Mouse (Mus musculus) forebrain, embryonic 13.5 days (tissue): ENCODE results near the gene Ccdc151. TPM values are rescaled to one million over a fixed set of nuclear protein-coding genes. Genes with fewer than 3 reads are reported as not detected.

Source experiments
- ATAC-seq: fragments of 200-750 bp; cut with Nextera tagmentation; 2 replicates; pipeline ENCODE4 v1.8.0; 2017
- H3K27ac ChIP-seq: fragments of 300-500 bp; sonication (generic); 2 replicates; pipeline ENCODE4 v1.5.1; 2015; ENCODE audit warnings: inconsistent platforms, mild to moderate bottlenecking, moderate library complexity
- H3K27me3 ChIP-seq: fragments of 300-500 bp; sonication (generic); 2 replicates; pipeline ENCODE4 v1.6.1; 2015; ENCODE audit warnings: mild to moderate bottlenecking, inconsistent platforms
- H3K36me3 ChIP-seq: fragments of 300-500 bp; sonication (generic); 2 replicates; pipeline ENCODE4 v1.6.1; 2015; ENCODE audit warnings: mild to moderate bottlenecking, inconsistent platforms; ENCODE audit not compliant: poor library complexity, severe bottlenecking
- H3K4me1 ChIP-seq: fragments of 300-500 bp; sonication (generic); 2 replicates; pipeline ENCODE4 v1.6.1; 2015; ENCODE audit warnings: inconsistent platforms
- H3K4me2 ChIP-seq: fragments of 300-500 bp; sonication (generic); 2 replicates; pipeline ENCODE4 v1.6.1; 2015; ENCODE audit warnings: inconsistent platforms, mild to moderate bottlenecking, moderate library complexity
- H3K4me3 ChIP-seq: fragments of 300-500 bp; sonication (generic); 2 replicates; pipeline ENCODE4 v1.5.1; 2015; ENCODE audit warnings: mild to moderate bottlenecking, inconsistent platforms
- H3K9ac ChIP-seq: fragments of 300-500 bp; sonication (generic); 2 replicates; pipeline ENCODE4 v1.6.1; 2015; ENCODE audit warnings: mild to moderate bottlenecking, inconsistent platforms
- H3K9me3 ChIP-seq: fragments of 300-500 bp; sonication (generic); replicated peaks from 2 replicates; pipeline ENCODE4 v1.6.1; 2016; ENCODE audit warnings: inconsistent platforms
- WGBS: fragments of 180-500 bp; shearing (Covaris S2); methylation state at CpG from one replicate; pipeline ENCODE4 v1.1.7; 2015; 5-methylcytosine and 5-hydroxymethylcytosine counted together
- polyA plus RNA-seq: library from polyadenylated mRNA; unstranded; fragments of >200 nt; fragmentation: Nextera tagmentation; extraction: Ambion mirVana; gene quantifications from 2 replicates; pipeline ENCODE4 v1.2.1, GENCODE M21; 2015

The Ccdc151 gene
- polyA plus RNA-seq, result 4.0 and 4.6 TPM in 2 replicates

DNA sequence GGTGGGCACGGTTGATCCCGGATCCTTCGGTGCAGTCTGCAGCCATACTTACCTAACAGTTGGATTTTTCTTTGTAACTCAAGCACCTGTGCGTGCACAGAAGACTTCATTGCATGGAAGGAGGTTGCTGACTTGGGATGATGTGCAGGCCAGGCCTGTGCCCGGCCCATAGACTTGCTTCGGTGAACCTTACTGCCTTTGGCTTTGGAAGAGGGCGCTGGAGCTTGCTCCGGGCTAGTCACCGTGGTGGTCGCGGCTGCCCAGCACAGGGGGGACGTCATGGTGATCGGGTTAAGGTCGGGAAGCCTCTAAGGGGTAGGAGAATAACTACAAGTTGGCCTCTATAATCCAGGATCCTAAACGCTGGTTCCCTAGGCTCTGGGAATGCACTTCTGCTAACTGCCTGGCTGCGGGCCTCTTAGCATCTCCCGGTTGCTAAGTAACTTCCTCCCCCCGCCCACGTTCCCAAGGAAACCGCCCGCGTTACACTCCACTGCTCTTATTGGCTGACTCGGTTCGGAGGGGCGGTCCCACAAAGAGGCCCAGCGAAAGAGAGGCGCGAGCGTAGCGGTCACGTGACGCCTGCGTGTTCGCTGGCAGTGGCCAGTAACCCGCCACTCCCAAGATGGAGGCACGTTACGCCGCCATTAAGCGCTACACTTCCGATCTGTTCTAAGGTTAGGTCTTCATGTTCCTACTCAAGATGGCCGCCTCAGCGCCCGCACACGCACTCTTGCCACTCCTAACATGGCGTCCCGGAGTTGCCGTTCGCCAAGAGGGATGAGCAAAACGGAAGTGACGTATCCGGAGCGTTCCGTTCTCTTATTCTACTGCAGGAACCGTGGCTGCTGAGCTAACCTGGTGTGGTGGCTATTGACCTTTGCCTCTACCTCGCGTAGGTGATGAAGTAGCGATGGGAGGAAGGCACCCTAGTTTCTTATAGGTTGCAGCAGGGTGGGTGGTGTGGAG is at the start of gene Ccdc151, which contains the start of gene Prkcsh:
Gene Ccdc151, minus strand, starts transcription at position 441 of the 969 bp plus-strand sequence.
Gene Prkcsh, plus strand, starts transcription at position 613 of the 969 bp plus-strand sequence.
- ATAC-seq, result peak; percentile 99
- Histone ChIP-seq H3K4me3 (peak within 1 kb of the TSS; percentile 67), H3K9ac (peak within 1 kb of the TSS; percentile 73), H3K27me3 (no peaks in the 10 kb centered on the region), H3K9me3 (no peaks in the 10 kb centered on the region), H3K36me3 (peaks cover 37% of the 10 kb centered on the region), H3K4me2 (peak within 1 kb of the TSS; percentile 90), H3K27ac (peak within 1 kb of the TSS; percentile 66), H3K4me1 (peaks cover 37% of the 10 kb centered on the region)
- WGBS, result 5% methylated on average over 57 of the region's 57 CpGs

DNA sequence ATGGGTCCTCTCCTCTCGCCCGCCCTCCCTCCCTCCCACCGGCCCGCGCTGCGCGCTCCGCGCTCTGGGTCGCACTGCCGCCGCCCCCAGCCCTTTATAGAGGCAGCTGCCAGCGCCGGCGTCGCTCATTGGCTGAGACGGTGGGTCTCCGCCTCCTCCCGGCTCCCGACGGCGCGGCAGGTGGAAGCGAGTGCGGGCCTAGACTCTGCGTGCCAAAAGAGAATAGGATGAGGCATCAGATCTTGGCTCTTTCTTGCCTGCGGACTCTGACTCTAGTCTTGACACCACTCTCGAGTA is 49.5 kb upstream of the Ccdc151 start, which contains the start of gene Elavl3:
Gene Elavl3, minus strand, starts transcription at position 66 of the 297 bp plus-strand sequence.
- Histone ChIP-seq H3K27me3 (peaks cover 4% of the 10 kb centered on the region; the same call in 1 of the 2 replicates), H3K36me3 (peaks cover 3% of the 10 kb centered on the region), H3K9me3 (no peaks in the 10 kb centered on the region), H3K4me3 (peak within 1 kb of the TSS; percentile 96), H3K27ac (peak within 1 kb of the TSS; percentile 94), H3K4me2 (peak within 1 kb of the TSS; percentile 67), H3K4me1 (peaks cover 43% of the 10 kb centered on the region), H3K9ac (peak within 1 kb of the TSS; percentile 99)
- ATAC-seq, result peak; percentile 84
- WGBS, result under 1% methylated on average over 19 of the region's 28 CpGs

DNA sequence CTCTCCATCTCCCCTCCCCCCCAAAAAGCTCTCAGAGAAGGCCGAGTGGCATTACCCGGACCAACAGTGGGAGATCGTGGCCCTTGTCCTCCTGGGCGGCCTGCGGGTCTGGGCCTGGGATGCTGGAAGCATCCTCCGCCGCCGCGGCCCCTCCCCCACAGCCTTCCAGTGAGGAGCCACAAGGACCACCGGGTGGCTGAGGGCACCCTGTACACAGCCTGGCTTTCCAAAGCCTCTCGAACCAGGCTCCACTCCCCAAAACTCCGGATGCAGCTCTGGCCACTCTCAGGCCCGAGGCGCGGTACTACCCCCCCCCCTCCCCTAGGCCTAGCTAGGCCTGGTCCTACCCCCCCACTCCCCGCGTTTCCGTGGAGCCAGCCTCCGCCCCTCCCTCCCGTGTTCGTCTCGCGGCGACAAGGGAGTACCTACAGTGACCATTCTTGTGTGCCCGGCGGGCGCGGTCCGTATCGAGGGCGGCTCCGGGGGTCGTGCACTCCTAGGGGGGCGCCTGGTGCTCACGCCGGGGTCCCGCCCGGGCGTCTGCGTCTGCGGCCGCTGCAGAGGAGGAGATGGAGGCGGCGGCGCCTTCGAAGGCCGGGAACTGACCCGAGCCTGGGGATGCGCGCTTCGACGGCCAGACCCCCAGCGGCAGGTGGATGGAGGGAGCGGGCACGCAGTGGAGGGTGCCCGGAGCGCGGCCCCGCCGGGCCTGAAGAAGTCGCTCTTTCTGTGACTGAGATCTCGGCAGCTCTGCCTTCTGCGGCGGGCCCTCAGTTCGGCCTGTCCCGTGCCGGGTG is 48.9 kb upstream of the Ccdc151 start:
- Histone ChIP-seq H3K36me3 (no peaks in the 10 kb centered on the region), H3K9ac (peak overlapping the region; percentile 99), H3K4me3 (peak overlapping the region; percentile 96), H3K4me2 (peak overlapping the region; percentile 67), H3K27me3 (peaks cover 4% of the 10 kb centered on the region; the same call in 1 of the 2 replicates), H3K27ac (peak overlapping the region; percentile 94), H3K9me3 (no peaks in the 10 kb centered on the region), H3K4me1 (peaks cover 44% of the 10 kb centered on the region)
- under 1% methylated on average over 63 of the region's 67 CpGs for WGBS
- peak; percentile 46 for ATAC-seq

DNA sequence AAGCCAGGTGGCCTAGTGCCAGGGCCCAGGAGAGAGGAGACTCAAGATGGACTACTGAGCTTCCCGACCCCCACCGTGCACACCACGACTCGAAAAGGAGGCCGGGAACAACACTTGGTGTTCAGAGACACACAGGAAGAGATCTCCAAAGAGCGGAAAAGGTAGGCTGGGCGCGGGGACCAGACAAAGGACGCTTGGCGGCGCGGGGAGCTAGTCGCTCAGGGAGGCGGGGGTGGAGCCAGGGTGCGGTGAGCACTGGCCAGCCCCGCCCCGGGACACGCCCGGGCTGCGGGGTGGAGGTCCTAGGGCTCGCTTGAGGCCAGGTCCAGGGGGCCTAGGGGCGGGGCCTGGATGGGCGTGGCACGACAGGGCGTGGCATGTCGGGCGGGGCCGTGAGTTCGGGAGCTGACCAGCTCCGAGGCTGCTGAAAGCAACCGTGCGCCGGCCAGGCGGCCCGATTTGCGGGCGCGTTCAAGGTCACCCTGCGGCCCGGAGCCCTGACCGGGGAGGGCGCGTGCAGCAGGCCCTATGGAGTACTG is 48.0 kb upstream of the Ccdc151 start:
- H3K36me3 ChIP-seq, result peaks cover 7% of the 10 kb centered on the region; the same call in 1 of the 2 replicates
- peak overlapping the region; percentile 67 for H3K4me2 ChIP-seq
- under 1% methylated on average over 25 of the region's 43 CpGs for WGBS
- no peaks in the 10 kb centered on the region for H3K9me3 ChIP-seq
- H3K27ac ChIP-seq, result peak overlapping the region; percentile 94
- peak; percentile 49; the same call in 1 of the 2 replicates for ATAC-seq
- peaks cover 44% of the 10 kb centered on the region for H3K4me1 ChIP-seq
- peak overlapping the region; percentile 99 for H3K9ac ChIP-seq
- peaks cover 4% of the 10 kb centered on the region; the same call in 1 of the 2 replicates for H3K27me3 ChIP-seq
- H3K4me3 ChIP-seq, result peak overlapping the region; percentile 96

DNA sequence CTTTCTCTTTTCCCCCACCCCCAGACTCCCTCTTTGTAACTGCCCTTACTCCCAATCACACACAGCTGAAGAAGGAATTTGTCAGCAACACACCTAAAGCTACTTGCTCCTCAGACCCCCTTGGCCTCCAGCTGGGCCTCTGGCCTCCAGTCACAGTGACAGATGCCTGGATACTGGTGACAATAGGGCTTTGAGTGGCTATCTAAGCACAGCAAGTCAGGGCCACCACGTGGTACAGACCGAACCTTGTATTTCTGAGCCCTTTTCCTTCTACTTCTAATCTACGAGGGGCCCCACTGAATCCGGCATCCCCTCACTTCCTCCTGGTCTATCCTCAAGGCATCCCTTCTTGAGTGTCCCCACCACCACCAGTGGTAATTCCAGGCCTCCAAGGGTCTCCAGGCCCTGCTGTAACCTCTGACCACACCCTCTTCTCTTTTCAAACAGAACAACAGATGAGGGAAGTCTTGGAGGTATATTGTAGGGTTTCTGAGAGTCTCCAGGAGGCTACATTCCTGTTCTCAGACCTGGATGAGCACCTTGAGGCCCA is 47.4 kb upstream of the Ccdc151 start:
- WGBS, result 21% methylated on average over 4 of the region's 4 CpGs

DNA sequence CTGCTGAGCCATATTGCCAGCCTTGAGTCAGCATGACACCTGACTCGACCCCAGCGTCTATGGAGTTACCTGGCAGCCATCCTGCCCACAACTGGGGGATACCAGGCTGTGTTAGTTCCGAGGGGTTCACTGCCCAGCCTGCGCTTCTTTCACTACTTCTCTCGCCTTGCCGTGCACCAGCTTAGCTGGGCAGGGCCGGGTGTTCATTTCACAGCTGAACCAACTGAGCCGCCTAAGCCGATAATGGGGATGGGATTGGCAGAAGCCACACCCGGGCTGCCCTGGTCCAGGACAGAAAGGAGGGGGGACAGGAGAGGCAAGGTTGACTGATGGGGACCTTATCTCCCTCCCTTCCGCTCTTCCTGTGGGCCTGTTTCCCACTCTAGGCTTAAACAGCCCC is 46.9 kb upstream of the Ccdc151 start:
- H3K4me2 ChIP-seq, result peak overlapping the region; percentile 67
- H3K36me3 ChIP-seq, result peaks cover 9% of the 10 kb centered on the region; the same call in 1 of the 2 replicates
- WGBS, result 45% methylated on average over 11 of the region's 11 CpGs
- no peak for ATAC-seq
- peak overlapping the region; percentile 94 for H3K27ac ChIP-seq
- peaks cover 43% of the 10 kb centered on the region for H3K4me1 ChIP-seq
- H3K27me3 ChIP-seq, result peaks cover 4% of the 10 kb centered on the region; the same call in 1 of the 2 replicates
- peak overlapping the region; percentile 99 for H3K9ac ChIP-seq
- H3K9me3 ChIP-seq, result no peaks in the 10 kb centered on the region
- peak overlapping the region; percentile 96 for H3K4me3 ChIP-seq

More for the DNA sequence above, 47.4 kb upstream of the Ccdc151 start:
- Histone ChIP-seq H3K27ac (peak overlapping the region; percentile 94), H3K4me1 (peaks cover 46% of the 10 kb centered on the region), H3K9ac (peak overlapping the region; percentile 99), H3K4me3 (peak overlapping the region; percentile 96), H3K9me3 (no peaks in the 10 kb centered on the region), H3K27me3 (peaks cover 4% of the 10 kb centered on the region; the same call in 1 of the 2 replicates), H3K4me2 (peak overlapping the region; percentile 67), H3K36me3 (peaks cover 8% of the 10 kb centered on the region; the same call in 1 of the 2 replicates)
- ATAC-seq, result no peak

DNA sequence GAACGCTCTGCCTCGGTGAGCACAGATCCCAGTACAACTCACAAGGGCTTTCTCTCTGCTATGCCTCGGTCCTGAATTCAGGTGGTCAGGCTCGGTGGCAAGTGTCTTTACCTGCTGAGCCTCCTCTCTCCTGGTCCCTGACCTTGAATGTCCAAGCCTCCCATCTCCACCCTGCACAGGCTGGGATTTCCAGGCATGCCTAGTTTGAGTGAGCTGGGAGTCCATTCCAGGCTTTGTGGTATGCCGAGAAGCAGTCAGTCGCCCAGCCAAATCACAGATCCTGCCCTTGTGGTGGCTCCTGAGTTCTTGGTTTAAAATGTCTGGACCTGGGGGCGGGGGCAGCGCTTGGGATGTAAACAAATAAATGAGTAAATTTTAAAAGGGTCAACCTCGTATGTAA is 44.9 kb upstream of the Ccdc151 start:
- H3K4me2 ChIP-seq, result peak overlapping the region; percentile 30
- no peak for ATAC-seq
- no peaks in the 10 kb centered on the region for H3K27me3 ChIP-seq

DNA sequence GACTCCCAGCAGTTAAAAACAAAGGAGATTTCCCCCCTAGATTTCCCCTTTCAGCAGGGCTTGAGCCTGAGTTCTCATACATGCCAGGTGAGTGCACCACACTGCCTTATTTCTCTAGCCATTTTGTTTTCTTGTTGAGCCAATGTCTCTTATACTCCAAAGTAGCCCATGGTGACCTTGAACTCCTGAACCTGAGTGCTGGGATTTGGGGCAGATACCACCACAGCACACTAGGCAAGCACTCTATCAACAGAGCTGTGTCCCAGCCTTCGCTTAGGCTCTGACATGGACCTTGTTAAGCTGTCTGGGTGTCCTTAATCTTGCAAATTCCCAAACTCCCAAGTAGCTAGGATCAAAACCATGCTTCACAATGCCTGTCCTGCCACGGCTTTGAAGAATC is 39.4 kb upstream of the Ccdc151 start:
- no peak for ATAC-seq
- no peak overlapping the region for H3K27ac ChIP-seq
- H3K4me1 ChIP-seq, result 0 out of 2 replicates have a peak, but pooled peaks cover 7% of the 10 kb centered on the region
- 72% methylated on average over 2 of the region's 2 CpGs for WGBS
- H3K9me3 ChIP-seq, result no peaks in the 10 kb centered on the region
- no peak overlapping the region for H3K9ac ChIP-seq
- peaks cover 11% of the 10 kb centered on the region; the same call in 1 of the 2 replicates for H3K36me3 ChIP-seq
- no peak overlapping the region for H3K4me3 ChIP-seq
- H3K27me3 ChIP-seq, result no peaks in the 10 kb centered on the region
- H3K4me2 ChIP-seq, result no peak overlapping the region

More for the DNA sequence above, 44.9 kb upstream of the Ccdc151 start:
- WGBS, result 62% methylated on average over 9 of the region's 9 CpGs
- Histone ChIP-seq H3K9me3 (no peaks in the 10 kb centered on the region), H3K4me1 (peaks cover 45% of the 10 kb centered on the region), H3K27ac (no peak overlapping the region), H3K9ac (0 out of 2 replicates have a peak overlapping the region, but pooled peaks have one; percentile 26), H3K4me3 (no peak overlapping the region), H3K36me3 (peaks cover 11% of the 10 kb centered on the region; the same call in 1 of the 2 replicates)

DNA sequence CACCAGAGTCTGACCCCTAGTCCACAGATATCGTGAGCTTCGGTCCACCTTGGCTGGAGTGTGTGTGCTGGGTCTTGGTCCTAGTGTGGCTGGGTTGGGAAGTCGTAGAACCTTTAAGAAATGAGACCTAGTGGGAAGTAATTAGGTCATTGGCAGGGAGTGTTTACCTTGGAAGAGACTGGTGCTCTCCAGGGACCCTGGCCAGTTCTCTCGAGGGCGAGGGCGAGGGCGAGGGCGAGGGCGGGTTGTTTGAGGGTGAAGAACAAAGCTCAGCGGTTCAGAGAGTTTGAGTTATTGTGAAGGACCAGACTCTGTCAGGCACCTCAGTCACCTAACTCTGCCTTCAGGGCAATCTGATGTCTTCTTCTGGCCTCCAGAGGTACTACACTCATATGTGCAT is 35.4 kb upstream of the Ccdc151 start:
- H3K36me3 ChIP-seq, result peaks cover 39% of the 10 kb centered on the region
- H3K27ac ChIP-seq, result no peak overlapping the region
- peaks cover 25% of the 10 kb centered on the region for H3K4me1 ChIP-seq
- H3K9me3 ChIP-seq, result no peaks in the 10 kb centered on the region
- H3K27me3 ChIP-seq, result no peaks in the 10 kb centered on the region
- ATAC-seq, result no peak
- no peak overlapping the region for H3K4me3 ChIP-seq
- 94% methylated on average over 10 of the region's 10 CpGs for WGBS
- no peak overlapping the region for H3K4me2 ChIP-seq
- H3K9ac ChIP-seq, result no peak overlapping the region

DNA sequence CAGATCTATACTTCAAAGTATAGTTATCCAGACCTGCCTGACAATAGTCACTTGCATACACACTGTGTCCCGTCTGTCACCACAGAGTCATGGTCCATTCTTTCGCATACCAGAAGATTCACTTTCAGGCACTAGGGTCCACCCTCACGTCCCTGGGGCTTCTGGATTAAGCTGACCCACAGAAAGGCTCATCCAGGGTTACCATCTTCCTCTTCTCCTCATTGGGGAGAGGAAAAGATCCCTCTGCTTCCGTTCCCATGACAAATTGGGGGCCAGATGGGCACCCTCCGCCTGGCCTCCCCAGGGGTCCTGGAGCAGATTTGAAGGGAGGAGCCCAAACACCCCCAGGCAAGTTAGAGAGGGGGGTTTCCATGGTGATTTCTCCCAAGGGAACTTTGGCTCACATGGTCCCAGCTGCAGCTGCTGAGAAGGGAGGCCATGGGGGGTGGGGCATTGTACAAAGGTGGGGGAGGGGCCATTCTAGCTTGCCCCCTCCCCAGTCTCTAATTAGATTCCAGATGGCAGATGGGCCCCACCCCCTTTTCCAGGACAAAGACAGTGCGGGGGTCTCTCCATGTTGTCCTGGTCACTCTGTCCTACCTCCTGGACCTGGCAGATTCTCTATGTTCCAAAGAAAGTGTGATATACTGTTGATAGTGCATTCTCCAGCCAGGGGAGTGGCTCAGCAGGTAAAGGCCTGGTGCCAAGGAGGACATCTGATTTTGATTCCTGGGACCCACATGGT is 33.0 kb upstream of the Ccdc151 start:
- no peaks in the 10 kb centered on the region for H3K27me3 ChIP-seq
- peak; percentile 54 for ATAC-seq
- peaks cover 62% of the 10 kb centered on the region for H3K36me3 ChIP-seq
- H3K9me3 ChIP-seq, result no peaks in the 10 kb centered on the region
- WGBS, result 35% methylated on average over 6 of the region's 6 CpGs
- H3K4me1 ChIP-seq, result peaks cover 21% of the 10 kb centered on the region
- peak overlapping the region; percentile 54 for H3K27ac ChIP-seq
- no peak overlapping the region for H3K4me2 ChIP-seq
- no peak overlapping the region for H3K4me3 ChIP-seq
- H3K9ac ChIP-seq, result no peak overlapping the region
